Mouse (Mus musculus) ovary, postnatal 10 days (tissue): ENCODE data around the gene Arpc1a.
"Not testable (repeated sequence)": the region's sequence is repeated elsewhere in the genome, so short reads cannot be mapped to it uniquely, and the experiment has no call there.

Experiments used
- DNase-seq: peaks from one replicate; pipeline ENCODE4 v3.0.0; 2022; ENCODE audit warnings: low spot score

The Arpc1a gene

GRCm38 (mm10) chr5:145083632-145084451 lies at the start of gene Arpc1a, which contains the start of gene Kpna7:
Gene Arpc1a, plus strand, starts transcription at chr5:145083830.
Gene Kpna7, minus strand, starts transcription at chr5:145084030.
- peak; percentile 77 for DNase-seq

GRCm38 (mm10) chr5:145041628-145042027 lies 42.0 kb upstream of the Arpc1a start:
- DNase-seq, result no peak

GRCm38 (mm10) chr5:145042690-145043089 lies 40.9 kb upstream of the Arpc1a start, which contains the start of gene 1700018F24Rik:
Gene 1700018F24Rik, plus strand, starts transcription at chr5:145042990.
- DNase-seq, result not testable (repeated sequence)

DNA sequence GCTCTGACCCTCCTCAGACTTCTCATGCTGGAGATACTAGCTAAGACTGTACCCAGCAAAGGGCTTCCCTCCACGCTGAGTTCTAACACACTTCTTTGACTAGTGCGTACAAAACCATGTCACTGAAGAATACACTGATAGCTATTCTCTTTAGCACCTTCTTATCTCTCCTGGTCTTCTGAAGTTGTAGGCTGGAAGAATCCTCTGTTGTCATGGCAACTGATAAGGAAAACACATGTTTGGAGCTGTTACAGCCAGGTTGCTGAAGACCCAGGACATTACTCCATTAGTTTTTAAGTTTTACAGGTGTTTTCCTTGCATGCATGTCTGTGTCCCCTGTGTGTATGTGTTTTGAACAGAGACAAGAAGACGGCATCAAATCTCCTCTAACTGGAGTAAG lies 29.4 kb upstream of the Arpc1a start:
- not testable (repeated sequence) for DNase-seq

DNA sequence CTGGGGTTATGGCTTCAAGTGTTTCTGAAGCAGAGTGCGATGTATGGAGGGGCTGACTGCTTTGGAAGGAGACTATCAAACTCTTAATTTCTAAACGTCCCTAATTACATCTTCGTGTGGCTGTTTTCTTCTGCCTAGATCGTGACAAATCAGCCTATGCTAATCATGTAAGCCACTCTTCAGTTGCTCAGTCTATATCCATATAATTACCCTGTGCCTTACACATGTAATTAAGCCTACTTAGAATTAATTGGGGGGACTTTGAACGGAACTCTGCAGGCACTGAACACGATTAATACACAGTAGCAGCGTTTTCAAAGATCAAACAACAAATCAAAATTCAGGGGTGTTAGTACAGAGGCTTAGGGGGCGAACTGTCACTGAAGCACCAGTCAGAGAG lies 25.7 kb upstream of the Arpc1a start:
- DNase-seq, result no peak

GRCm38 (mm10) chr5:145058722-145059121 lies 24.9 kb upstream of the Arpc1a start:
- no peak for DNase-seq

GRCm38 (mm10) chr5:145059524-145059923 lies 24.1 kb upstream of the Arpc1a start:
- DNase-seq, result no peak

DNA sequence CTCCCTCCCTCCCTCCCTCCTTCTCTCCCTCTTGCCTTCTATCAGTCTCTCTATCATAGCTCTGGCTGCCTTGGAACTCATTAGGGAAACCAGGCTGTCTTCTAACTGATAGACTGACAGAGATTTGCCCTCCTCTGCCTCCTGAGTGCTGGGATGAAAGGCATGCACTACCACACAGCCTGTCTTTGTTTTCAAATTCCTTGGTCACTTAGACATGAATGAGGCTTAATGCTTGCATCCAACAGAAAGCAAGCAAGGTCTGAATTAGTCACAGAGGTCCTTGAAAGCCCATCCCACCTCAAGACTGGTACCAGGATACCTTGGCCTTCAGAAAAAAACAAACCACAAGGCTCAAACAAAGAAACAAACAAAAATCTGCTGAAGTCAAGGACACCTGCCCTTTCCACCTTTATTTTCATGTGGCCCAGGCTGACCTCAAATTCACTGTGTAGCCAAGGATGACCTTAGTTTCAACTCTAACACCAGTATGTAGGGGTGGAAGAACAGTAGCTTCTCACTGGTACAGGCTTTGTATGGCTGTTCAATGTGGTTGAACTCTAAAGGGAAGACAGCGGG lies 18.8 kb upstream of the Arpc1a start:
- DNase-seq, result no peak

- DNase-seq, result no peak
These were observed 14.8 kb upstream of the Arpc1a start for GRCm38 (mm10) chr5:145068863-145069262.

GRCm38 (mm10) chr5:145069707-145070106 lies 13.9 kb upstream of the Arpc1a start:
- peak; percentile 24 for DNase-seq

DNA sequence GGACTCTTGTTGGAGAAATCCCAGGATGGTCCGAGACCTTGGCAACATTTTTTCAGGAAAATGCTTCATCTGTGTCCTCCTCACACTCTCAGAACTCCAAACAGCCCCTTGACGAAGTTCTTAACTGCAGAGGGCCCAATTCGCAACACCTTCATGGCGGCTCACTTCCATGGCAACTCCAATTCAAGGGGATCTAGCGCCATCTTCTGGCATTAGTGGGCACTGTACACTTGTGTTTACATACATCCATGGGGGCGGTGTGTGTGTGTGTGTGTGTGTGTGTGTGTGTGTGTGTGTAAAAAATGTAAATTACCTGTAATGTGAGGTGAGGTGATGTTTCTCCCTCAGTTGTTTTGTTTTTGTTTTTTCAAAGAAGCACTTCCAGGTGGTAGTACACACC lies 12.3 kb upstream of the Arpc1a start:
- DNase-seq, result no peak

GRCm38 (mm10) chr5:145075081-145075480 lies 8.5 kb upstream of the Arpc1a start:
- no peak for DNase-seq

DNA sequence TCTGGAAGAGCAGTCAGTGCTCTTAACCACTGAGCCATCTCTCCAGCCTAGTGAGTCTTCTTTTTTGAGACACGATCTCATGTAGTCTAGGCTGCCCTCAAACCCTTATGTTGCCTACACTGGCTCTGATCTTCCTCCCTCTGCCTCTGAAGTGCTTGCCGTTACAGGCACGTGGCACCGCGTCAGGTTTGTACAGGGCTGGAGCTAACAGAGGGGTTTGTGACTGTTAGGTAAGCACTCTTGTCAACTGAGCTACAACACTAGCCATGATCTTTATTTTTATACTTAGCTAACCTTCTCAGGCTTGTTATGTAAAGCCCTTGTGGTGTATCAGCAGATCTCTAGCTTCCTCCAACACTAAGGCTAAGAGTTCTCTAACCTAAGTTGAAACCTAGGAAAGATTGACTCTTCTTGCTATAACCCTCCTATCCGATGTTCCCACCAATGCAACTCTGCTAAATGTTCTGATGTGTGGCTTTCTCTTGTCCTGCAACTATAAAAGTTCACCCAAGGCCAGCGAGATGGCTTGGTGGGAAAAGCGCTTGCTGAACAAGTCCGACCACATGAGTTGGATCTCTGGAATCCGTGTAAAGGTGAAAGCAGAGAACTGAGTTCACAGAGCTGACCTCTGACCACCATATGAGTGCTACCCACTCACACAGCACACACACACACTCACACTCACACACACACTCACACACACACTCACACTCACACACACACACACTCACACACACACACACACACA lies 1.6 kb upstream of the Arpc1a start:
- DNase-seq, result no peak

GRCm38 (mm10) chr5:145083201-145083600 lies 429 bp upstream of the Arpc1a start:
- not testable (repeated sequence) for DNase-seq

DNA sequence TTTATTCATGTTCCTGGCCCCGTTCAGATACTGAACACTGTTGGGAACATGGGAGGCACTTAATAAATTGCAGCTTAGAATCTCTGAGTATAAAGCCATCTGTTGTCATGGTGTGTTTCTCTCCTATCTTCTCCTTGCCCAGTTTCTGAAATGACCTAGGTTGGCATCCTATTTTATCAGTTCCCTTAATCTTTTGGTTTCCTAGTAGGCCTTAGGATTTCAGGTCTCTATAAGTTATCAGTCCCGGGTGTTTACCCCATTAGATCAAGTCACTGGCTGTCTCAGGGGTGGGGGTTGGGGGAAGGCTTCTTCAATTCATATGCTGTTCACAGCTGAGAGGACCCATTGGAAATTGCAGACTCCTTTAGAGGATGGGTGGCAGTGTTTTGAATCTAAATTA lies 1.2 kb downstream of the Arpc1a start:
- no peak for DNase-seq

DNA sequence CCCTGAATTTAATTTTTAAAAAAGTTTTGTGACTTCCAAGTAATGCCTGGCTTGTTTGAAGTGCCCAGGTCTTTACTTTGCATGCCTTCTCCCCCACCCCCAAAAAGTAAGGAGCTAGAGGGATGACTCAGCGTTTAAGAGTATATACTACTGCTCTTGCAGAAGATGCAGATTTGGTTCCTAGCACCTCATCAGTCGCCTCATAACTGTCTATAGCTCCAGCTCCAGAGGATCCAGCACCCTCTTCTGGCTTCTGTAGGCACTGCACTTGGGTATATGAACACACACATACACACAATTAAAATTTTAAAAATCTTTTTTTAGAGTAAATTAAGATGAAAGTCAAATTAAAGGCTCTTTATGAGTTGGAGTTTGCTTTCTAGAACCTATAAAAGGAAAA lies 4.6 kb downstream of the Arpc1a start:
- DNase-seq, result no peak

GRCm38 (mm10) chr5:145089878-145090277 lies 6.2 kb downstream of the Arpc1a start:
- no peak for DNase-seq

- no peak for DNase-seq
These were observed 12.6 kb downstream of the Arpc1a start for GRCm38 (mm10) chr5:145096195-145096594.

DNA sequence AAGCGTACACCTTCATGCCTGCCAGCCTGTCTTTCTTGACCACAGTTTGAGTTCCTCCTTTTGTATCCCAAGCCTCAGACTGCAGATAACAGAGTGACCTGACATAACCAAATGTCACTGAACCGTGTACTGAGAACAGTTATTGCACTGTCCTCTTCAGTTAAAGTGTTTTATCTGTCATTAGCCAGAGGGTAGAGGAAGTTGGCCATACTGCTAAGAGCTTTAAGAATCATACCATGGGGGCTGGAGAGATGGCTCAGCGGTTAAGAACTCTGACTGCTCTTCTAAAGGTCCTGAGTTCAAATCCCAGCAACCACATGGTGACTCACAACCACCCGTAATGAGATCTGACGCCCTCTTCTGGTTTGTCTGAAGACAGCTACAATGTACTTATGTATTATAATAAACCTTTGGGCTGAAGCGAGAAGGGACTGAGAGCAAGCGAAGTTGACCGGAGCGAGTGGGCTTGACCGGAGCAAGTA lies 14.8 kb downstream of the Arpc1a start:
- DNase-seq, result no peak

DNA sequence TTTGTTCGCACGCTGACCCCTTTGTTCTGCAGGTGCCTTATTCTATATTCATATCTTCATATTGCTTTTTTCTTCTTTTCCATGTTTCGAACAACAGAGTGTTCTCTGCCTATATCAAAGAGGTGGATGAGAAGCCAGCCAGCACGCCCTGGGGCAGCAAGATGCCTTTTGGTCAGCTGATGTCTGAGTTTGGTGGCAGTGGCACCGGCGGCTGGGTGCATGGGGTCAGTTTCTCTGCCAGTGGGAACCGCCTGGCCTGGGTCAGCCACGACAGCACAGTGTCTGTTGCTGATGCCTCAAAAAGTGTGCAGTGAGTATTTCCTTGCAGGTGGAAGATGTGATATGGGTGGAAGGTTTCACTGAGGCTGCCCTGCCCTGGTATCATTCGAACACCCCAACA lies 17.3 kb downstream of the Arpc1a start:
- DNase-seq, result no peak

GRCm38 (mm10) chr5:145101451-145101850 lies 17.8 kb downstream of the Arpc1a start:
- not testable (repeated sequence) for DNase-seq

GRCm38 (mm10) chr5:145102706-145103105 lies 19.1 kb downstream of the Arpc1a start:
- DNase-seq, result no peak

DNA sequence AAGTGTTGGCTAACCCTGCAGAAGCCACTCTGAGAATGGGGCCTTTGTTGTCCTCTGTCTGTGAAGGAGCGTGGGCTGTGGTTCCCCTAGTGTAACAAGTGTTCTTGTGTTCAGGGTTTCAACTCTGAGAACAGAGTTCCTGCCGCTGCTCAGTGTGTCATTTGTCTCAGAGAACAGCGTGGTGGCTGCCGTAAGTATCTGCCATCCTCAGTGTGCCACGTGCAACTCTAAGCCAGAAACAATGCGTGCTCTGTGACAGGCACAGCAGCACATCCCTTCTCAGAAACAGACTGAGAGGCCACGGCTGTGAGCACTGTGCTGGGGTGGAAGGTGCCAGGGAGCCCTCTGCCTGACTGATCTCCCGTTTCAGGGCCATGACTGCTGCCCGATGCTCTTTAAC lies 20.7 kb downstream of the Arpc1a start:
- DNase-seq, result no peak
